Mouse (Mus musculus): ENCODE data around the gene Cdk6.

- no peak for TF ChIP-seq CTCF (IDR thresholded peaks at IDR 0.05; ENCODE audit: low read depth)
- TF ChIP-seq EP300 (optimal IDR thresholded peaks at IDR 0.05), result no peak
Observed at GRCm38 (mm10) chr5:3546226-3546625, 204.9 kb downstream of the Cdk6 start.
